Mouse (Mus musculus): ENCODE measurements at regions not wholly inside any gene's neighbourhood (a gene's known extent, or its start where the extent isn't known, plus 50 kb on each side); places are given as distances from the start of the nearest gene placed in this dataset.

DNA sequence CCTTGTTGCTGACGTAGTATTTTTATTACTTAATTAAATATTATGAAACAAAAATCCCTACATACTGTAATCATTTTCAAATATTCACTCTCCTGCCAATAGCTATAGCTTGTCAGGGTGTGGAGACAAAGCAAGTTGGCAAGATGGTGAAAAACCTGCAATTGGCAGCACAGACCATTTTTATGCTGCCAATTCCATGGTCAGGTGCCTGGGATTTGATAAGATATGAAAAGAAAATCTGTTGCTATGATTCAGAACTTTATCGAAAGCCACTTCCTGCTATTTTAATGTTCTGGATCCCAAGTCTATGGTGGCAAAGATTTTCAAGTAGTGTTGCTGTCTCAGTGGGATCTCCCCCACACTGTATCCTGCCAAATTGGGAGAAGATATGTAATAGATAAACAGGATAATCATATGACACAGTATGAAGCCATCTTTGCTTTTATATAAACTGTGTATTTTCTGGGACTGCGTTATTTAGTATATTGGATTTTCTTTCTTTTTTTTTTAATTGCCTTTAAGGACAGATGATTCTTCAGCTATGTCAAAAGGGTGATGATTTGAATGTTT, 165.3 kb upstream of the Lrrc3b start:
- peak in 1 of 2 experiments; percentile 41 for DNase-seq (ENCODE audit: low spot score in 2 of 2)

DNA sequence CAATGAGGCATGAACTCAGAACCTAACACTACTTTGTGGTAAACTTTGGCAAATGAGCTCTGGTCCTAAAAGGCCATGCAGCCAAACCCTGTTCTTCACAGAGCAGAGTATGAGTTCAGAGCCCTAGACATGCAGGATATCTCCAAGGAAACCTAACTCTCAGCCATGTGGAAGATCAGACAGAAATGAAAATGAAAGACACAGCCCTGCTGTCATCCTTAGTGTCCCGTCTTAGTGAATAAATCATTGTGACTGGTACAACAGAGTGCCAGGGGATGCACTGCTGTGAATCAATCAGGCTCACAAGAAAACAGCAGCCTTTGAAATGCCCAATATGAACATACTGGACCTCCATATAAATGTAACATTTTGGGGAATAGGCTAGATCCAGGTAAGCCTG, 171.4 kb upstream of the Lrrc3b start:
- DNase-seq (ENCODE audit: low spot score in 2 of 2): no peak

DNA sequence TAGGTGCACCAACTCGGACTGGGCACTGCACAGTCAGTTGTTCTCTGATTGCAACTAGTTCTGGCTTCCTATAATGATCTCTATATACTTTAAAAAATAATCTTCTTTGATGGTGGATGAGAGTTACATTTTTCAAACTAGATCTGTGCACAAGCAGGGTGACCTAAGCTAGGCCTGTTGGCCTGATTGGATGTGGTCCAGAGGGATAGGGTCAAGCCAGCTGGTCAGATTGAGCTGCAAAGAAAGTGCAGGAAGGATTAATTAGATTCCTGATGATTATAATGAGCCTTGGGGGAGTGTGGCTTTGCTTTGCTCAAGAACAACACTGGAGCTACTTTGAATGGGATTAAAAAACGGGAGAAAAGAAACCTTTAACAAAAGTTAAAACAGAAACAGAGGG, 195.8 kb upstream of the Lrrc3b start:
- no peak for DNase-seq (ENCODE audit: low spot score in 2 of 2)

DNA sequence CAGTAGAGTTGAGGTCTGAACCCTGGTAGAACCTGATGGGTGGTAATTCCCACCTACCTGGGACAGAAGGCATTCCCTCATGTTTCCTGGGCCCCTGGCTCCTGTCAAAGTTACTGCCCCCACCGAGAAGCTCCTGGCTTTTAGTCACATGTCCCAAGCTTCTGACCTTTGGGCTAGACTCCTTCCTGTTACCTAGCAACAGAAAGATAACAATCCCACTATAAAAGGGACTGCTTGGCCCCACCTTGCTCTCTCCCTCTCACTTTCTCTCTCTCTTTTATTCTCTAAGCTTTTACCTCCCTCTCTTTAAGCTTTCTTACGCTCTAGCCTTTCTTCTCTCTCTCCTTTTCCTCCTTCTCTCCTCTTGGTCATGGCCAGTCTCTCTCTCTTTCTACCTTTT, 198.9 kb upstream of the Lrrc3b start:
- no peak for DNase-seq (ENCODE audit: low spot score in 2 of 2)

DNA sequence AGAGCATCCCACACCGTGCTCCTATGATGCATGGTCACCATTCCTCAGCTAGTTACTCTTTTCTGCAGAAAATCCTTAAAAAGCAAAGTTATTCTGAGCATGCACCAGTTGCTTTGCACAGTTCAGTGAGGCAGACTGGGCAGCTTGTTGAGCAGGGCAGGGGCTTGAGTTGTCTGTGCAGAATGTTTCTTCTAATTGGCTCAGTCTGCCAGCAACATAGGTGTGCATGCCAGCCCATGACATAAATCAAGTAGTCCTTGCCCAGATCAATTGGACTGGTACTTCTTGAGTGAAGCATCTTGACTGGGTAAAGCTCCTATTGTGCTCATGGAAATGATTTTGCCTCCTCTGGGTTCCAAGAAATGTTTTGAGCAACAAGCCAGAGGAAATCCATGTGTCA, 200.1 kb upstream of the Lrrc3b start:
- DNase-seq (ENCODE audit: low spot score in 2 of 2): no peak

DNA sequence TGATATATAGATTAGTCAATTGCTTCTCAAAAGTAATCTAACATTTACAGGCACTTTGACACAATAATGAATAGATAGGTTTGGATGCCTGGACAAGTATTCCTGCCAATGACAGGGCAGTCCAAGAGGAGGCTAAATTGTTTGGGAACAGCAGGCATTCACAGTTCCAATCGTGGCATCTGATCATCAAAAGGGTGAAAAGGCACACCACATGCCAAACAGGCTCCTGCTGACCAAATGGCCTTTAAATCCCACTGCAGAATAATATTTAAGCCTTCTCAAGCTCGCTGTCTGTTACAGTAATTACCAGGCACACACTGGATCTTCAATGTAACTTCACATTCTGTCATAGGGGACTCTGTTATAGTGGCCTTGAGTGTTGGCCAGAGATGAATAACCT, 222.1 kb upstream of the Lrrc3b start:
- no peak for DNase-seq (ENCODE audit: low spot score in 2 of 2)

DNA sequence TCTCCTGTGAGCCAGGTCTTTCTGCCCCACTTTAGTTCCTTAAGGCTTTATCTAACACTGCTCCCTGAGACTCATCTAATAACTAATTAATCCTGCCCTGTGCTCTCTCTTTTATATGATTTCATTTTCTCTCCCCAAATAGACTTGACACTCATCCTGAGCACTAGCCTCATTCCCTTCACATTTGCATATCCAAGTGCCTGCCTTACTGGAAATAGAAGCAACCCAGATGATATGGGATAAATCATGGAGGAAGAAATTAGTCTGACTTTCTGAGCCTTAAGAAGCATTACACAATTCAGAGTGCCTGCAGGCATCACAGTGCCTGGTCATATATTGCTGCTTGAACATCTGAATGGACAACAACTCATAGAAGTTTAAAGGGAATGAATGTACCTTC, 233.5 kb upstream of the Lrrc3b start:
- DNase-seq (ENCODE audit: low spot score in 2 of 2): no peak

DNA sequence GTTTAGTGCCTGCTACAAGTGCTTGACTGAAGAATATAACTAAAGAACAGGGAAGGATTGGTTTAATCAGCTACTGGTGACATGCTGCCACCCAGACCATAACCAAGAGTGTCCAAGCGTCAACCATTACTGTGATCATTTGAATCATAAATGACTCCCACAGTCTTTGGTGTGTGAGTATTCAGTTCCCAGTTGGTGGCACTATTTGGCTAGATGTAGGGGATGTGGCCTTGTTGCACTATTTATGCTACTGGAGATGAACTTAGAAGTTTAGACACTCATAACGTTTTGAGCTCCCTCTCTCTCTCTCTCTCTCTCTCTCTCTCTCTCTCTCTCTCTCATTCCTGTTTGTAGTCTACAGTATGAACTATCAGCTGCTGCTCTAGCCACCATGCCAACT, 238.4 kb upstream of the Lrrc3b start:
- DNase-seq (ENCODE audit: low spot score in 2 of 2): no peak

DNA sequence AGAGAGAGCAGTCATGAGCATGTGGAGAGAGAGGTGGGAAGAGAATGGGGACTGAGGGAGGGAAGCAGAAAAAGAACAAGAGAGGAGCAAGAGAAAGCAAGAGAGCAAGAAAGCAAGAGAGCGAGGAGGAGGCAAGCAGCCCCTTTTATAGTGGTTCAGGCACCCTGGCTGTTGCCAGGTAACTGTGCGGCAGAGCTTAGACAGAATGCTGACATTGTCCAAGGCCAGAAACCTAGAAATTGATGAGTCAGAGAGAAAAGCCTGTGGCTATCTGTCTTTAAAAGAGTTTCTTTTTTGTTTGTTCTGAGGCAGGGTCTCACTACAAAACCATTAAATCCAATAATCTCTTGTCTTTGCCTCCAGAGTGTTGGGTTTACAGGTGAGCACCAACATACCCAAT, 240.7 kb upstream of the Lrrc3b start:
- DNase-seq (ENCODE audit: low spot score in 2 of 2): no peak

DNA sequence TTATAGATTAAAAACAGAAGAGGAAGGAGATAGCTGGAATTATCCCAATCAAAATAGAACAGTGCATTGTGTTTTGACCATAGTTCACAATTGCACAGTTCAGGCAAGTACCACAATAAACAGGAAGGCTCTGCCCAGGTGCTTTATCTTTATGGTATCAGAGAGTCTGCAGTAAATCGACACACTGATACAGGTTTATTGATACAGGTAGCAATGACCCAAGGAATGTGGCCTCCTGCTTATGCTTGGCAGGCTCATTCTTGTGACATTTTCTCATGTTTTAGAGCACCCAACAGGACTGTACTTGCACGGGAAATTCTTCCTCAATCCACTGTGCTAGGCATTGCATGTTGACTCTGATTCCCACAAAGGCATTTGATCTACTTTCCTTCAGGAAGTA, 259.2 kb upstream of the Lrrc3b start:
- no peak for DNase-seq (ENCODE audit: low spot score in 2 of 2)

DNA sequence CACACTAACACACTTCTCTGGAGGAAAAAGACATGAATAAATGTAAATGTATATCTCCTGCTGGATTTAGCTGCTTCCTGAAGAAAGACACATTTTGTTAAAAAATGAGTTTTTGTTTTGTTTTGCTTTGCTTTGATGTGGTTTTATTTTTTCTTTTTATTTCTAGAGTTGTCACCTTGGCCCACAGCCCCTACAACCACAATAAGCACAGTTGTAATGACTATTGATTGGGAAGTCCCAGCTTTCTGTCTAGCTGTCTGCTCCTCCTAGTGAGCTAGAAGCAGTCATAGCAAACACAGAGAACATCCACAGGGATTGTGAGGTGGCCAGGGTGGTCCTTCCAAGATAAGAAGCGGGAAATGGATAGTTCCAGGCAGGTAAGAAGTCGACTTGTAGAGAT, 259.8 kb upstream of the Lrrc3b start:
- no peak for DNase-seq (ENCODE audit: low spot score in 2 of 2)

DNA sequence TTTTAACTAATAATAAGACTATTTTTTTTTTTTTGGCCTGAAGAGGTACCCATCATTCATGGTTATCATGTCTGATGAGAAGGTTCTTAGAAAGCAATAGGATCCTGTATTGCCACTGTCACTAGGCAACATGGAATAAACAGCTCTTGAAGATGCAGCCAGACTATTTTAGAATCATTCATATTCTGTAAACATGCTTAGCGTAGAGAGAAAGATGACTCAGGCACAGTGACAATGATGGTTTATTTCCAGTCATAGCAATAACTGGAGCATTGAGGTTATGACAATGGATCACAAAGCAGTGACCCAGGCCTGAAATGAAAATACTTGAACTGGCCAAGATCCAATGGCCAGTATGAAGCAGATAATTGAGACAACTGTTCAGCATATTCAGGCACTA, 283.3 kb upstream of the Lrrc3b start:
- DNase-seq (ENCODE audit: low spot score in 2 of 2): peak in 1 of 2 experiments; percentile 1

DNA sequence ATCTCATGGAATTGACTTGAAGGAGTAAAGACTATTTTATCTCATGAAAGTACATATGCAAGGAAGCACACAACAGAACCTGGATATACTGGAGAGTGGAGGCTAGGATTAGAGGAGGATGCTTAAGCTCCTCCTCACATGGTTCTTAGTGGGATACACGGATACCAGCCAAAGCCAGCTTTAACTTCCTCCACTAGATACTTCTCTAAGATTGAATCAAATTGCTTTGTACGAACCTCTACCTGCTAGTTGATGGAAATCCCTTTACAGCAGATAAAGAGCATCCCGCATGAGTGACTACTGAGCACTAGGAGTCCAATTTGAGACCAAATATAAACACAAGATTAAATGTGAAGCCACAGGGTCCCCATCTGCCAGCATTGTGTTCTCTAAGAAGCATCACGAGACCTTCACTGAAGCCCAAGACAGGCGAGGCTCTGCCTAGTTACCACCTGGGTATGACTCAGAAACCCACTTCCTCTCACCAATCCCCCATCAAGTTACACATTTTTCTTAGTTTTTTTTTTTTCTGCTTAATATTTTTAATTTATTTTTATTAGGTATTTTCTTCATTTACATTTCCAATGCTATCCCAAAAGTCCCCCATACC, 307.9 kb upstream of the Lrrc3b start:
- DNase-seq (ENCODE audit: low spot score in 2 of 2): no peak

DNA sequence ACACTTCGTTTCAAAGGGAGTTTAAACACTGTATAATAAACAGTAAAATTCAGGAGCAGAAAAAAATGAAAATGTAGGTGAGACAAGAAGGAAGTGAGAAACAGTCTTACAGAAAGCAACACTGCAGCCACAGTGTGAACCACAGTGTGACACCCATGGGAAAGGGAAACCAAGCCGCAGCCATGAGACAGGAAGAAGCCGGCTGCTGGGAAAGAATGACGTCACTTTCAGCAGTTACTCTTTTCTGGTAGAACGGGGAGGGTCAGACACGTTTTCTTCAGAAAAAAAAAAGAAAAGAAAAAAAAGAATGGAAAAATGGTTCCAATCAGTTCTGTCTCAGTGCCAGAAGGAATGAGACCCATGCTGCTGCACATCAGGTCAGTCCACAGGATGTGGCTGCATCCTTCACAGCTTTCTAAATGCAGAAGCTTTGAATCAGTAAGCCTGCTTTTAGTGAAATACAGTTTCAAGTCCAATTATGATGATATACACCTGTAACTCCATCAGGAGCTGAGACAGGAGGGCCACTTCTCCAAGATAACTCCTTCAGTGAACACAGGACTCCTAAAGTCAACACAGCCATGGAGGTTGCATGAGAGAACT, 331.2 kb upstream of the Lrrc3b start:
- DNase-seq (ENCODE audit: low spot score in 2 of 2): no peak

DNA sequence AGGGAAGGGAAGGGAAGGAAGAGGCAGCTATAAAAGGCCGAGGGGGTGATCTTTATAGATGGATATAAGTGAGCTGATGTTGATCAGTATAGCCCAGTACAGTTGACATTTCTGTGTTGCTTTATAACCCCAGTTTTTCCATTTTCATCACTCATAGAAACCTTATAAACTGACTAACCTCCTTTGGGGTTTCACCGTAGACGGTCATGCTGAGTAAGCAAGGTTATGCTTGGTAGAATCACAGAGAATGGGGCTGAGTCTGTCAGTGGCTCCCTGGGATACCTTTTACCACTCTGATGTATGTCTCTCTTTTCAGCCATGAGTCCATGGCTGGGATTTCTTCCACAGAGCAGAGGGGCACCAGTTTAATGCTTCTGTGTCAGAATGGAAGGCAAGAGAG, 345.9 kb upstream of the Lrrc3b start:
- no peak for DNase-seq (ENCODE audit: low spot score in 2 of 2)

DNA sequence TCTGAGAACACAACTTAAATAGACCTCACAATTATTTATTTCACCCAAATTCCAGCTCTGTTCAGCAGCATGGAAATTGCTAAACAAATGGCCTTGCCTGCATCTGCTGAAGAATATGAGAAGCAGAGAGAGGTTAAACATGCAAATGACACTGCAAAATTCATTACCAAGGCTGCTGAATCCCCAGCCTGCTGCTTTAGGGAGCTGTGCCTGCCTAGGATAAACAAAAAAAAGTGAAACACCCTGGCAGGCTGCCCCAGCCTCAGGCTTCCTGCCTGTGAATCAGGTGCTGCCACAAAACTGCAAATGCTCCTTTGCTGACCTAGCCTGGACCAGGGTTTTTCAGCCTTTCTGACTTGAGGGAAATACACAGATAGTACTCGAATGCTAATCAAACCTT, 346.4 kb upstream of the Lrrc3b start:
- DNase-seq (ENCODE audit: low spot score in 2 of 2): peak; percentile 6 to 11

DNA sequence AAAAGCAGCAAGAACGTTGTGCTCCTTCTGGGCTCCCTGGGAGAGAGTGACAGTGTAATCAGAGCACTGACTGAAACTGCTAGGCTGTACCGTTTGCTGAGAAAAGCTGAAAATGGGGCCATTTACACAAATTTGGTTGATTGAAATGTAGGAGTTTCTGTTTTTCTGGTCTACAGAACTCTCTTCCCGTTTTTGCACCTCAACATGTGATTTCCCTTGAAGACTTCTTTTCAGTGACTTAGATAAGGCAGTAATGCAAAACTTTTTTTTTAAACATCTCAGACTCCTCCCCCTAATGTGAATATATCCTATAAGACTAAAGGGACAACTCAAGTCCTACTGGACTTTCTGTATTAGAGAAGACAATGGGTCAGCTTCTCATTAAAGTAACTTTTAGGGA, 356.9 kb upstream of the Lrrc3b start:
- DNase-seq (ENCODE audit: low spot score in 2 of 2): no peak

DNA sequence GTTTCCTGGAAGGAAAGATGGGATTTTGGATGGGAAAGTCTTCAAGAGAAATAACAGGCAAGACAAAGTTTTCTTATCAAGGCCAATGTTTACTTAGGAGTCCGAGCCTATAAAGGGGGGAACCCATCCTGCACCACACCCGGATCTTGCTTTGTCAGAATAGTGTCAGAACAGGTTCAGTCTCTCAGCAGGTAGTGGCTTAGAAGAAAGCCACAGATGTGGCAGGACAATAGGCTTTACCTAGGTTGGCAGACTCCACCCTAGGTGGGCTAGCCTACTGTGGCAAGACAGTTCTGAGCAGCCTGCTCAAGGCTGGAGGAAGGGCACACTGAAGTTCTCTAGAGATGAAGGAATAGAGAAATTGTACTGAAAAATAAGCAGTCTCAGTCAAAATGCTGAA, 358.2 kb upstream of the Lrrc3b start:
- no peak for DNase-seq (ENCODE audit: low spot score in 2 of 2)

DNA sequence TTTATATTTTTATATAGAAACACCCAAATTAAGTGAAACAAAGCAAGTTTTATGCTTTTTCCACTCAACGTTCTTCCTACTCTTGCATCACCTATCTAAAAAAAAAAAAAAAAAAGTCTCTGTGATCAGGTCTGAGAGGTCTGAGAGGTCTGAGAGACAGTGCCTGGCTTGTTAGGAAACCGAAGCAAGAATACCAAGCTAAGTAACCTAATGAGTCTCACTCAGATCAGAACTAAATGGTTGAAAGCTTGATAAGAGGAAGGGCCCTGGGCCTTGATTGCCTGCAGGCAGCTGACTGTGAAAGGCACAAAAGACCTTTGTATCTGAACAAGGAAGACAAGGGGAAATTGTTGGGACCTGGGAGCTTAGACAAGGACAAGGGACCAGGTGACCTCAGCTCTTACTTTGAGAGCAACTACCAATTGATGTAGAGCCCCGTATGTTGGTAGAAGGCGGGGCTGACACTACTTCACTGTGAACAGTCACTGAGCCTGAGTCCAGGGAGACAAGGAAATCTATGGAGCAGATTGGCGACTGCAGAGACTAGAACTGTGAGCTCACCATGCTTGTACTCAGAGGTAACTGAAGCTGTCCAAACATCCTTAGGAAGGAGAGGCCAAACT, 362.8 kb upstream of the Lrrc3b start:
- no peak for DNase-seq (ENCODE audit: low spot score in 2 of 2)

DNA sequence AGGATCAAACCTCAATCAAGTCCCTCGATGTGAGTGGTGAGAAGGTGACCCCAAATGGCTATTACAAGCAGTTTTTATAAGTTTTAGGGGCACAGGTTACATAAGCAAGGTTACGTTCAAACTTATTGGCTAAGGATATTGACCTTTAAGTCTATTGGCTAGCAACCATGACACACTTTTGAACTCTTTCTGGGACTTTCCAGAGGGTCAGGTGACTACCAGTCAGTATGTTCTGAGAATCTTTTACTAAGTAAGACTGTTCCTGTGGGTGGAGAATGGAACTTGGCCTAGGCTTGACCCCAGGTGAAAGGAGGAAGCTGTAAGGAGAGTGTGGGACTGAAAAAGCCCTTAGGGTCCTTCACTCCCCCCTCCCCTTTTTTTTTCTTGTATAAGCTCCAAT, 370.3 kb upstream of the Lrrc3b start:
- no peak for DNase-seq (ENCODE audit: low spot score in 2 of 2)

DNA sequence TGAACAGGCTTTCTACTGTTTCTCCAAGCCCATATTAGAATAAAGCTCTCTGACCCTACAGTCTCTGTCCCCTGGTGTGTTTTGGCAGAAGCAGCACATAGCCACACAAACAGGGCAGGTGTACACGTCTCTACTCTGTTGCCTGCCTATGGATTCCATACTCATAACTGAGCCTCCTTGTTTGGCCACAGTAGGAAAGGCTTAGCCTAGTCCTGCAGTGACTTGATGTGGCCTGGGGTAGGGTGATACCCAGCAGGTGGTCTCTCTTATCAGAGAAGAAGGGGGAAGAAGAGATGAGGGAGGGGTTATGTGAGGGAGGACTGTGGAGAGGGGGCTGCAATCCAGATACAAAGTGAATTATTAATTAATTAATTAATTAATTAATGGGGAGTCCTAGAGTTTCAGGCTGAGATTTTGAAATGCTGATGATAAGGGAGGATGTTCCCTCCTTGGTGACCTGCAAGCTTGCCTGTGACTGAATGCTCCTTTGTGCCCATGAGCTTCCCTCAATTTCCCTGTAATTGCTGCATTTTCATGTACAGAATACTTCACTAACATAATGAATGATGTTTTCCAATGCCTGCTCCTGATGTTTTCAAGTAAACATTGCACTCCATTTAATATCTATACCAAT, 402.7 kb upstream of the Lrrc3b start:
- no peak for DNase-seq (ENCODE audit: low spot score in 2 of 2)

DNA sequence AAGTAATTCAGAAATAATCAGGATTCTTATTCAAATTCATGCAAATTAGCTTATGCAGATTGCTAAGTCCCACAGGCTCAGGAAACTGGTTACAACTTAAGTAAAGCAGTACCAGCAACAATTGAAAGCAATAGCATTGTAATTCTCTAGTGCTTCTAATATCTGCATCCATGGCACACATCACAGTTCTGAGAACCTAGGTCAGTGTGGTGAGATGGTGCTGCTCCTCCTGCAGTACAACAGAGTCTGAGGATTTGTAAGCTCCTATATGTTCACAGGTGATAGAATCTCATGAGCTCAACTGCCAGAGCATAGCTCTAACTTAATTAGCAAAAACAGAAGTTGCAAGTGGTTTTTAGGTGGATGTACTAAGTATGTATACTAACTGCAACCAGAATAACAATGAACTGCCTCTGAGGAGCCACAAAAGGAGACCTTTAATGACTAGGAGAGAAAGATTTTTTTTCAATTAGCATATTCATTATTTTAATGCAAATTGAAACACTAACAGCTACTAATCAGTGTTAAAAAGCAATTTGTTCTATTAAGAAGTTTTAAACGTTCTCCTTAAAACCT, 403.3 kb upstream of the Lrrc3b start:
- DNase-seq (ENCODE audit: low spot score in 2 of 2): no peak

DNA sequence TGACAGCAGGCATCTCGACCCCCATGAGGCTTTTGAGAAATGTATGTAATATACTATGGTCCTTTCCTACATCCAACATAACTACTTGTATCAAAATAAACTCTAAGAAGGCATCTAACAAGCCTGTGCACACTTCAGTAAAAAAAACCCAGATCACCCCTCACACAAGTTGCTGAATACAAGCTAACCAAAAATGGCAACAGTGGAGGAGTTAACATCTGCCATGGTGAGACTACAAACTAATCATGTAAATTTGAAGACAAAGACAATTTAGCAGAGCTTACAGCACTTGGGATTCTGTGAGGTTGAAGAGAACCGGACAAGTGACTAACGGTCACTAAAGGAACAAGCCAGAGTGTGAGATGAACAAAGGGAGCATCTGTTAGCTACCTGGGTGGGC, 380.6 kb upstream of the Ngly1 start:
- peak in 1 of 2 experiments; percentile 18 for DNase-seq (ENCODE audit: low spot score in 2 of 2)
